Mouse (Mus musculus) frontal cortex, postnatal 14 days (tissue): ENCODE data around the gene Dock6.
A peak's percentile ranks its signal among the peaks of the same experiment; 100 is the strongest.
"Not testable (repeated sequence)": the region's sequence is repeated elsewhere in the genome, so short reads cannot be mapped to it uniquely, and the experiment has no call there.

Experiments
- DNase-seq, 2 experiments: peaks; one replicate each; pipeline ENCODE4 v3.0.0; 2022; ENCODE audit warnings: low spot score in 2 of 2

Gene Dock6

GRCm38 (mm10) chr9:21781657-21782468 is 70.6 kb downstream of the Dock6 start:
- no peak for DNase-seq

- no peak for DNase-seq
Measured at GRCm38 (mm10) chr9:21777726-21778125, 74.7 kb downstream of the Dock6 start.

- DNase-seq = no peak
Measured at GRCm38 (mm10) chr9:21774353-21774752, 78.1 kb downstream of the Dock6 start.

- DNase-seq = not testable (repeated sequence)
Measured at GRCm38 (mm10) chr9:21773396-21773795, 79.0 kb downstream of the Dock6 start.

- no peak for DNase-seq
Measured at GRCm38 (mm10) chr9:21769558-21770183, 82.8 kb downstream of the Dock6 start.

- no peak for DNase-seq
Measured at GRCm38 (mm10) chr9:21768511-21769411, 83.7 kb downstream of the Dock6 start.

GRCm38 (mm10) chr9:21767896-21768295 is 84.5 kb downstream of the Dock6 start:
- no peak for DNase-seq

GRCm38 (mm10) chr9:21764084-21764999 is 88.1 kb downstream of the Dock6 start:
- no peak for DNase-seq

- no peak for DNase-seq
Measured at GRCm38 (mm10) chr9:21762135-21762534, 90.3 kb downstream of the Dock6 start.

- peak; percentile 92 to 95 for DNase-seq
Measured at GRCm38 (mm10) chr9:21760155-21761088, 92.0 kb downstream of the Dock6 start, which contains the start of gene Spc24. TSS of gene Spc24 (minus strand) at chr9:21760303.

- DNase-seq = no peak
Measured at GRCm38 (mm10) chr9:21759718-21760117, 92.7 kb downstream of the Dock6 start.

GRCm38 (mm10) chr9:21758576-21759529 is 93.6 kb downstream of the Dock6 start:
- no peak for DNase-seq

- no peak for DNase-seq
Measured at GRCm38 (mm10) chr9:21754516-21755321, 97.7 kb downstream of the Dock6 start.

- DNase-seq = no peak
Measured at GRCm38 (mm10) chr9:21754003-21754402, 98.4 kb downstream of the Dock6 start.

- no peak for DNase-seq
Measured at GRCm38 (mm10) chr9:21752252-21752792, 100.1 kb downstream of the Dock6 start.

GRCm38 (mm10) chr9:21751347-21751746 is 101.1 kb downstream of the Dock6 start:
- no peak for DNase-seq

GRCm38 (mm10) chr9:21750370-21750769 is 102.1 kb downstream of the Dock6 start:
- no peak for DNase-seq
